Mouse (Mus musculus) ES-E14 (cell line): ENCODE results near the gene Zdhhc3.

Source experiments
- CHD2 ChIP-seq: IDR thresholded peaks from 2 replicates; pipeline ENCODE4 v1.6.1; 2014; ENCODE audit warnings: mild to moderate bottlenecking, low read depth, low read length, inconsistent platforms
- HCFC1 ChIP-seq: IDR thresholded peaks from 2 replicates; pipeline ENCODE4 v1.6.1; 2012; ENCODE audit warnings: low read length, inconsistent platforms, borderline replicate concordance; ENCODE audit not compliant: insufficient read depth
- ZNF384 ChIP-seq: IDR thresholded peaks from 2 replicates; pipeline ENCODE4 v1.6.1; 2012; ENCODE audit warnings: low read depth, low read length, inconsistent platforms

DNA sequence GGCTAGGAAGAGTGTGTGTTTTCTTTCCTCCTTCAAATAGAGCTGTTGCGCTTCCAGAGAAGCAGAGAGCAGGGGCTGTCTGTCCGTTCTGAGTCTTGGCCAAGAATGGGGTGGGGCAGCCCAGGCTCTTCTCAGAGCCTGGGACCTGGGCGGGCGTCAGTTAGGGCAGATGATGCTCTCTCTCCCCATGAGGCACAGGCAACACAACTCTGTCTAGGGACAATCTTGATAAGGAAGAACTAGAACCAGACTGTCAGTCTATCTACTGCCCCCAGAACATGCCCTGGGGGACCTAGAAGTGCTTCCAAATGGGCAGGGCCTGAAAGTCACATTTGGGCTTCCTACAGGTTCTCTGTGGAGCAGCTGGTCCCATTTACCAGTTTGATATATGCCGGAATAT, 33.9 kb downstream of the Zdhhc3 start:
- no peak for TF ChIP-seq CHD2
- no peak for TF ChIP-seq ZNF384
- no peak for TF ChIP-seq HCFC1
